Mouse (Mus musculus): ENCODE results near the gene Chn2.

GRCm38 (mm10) chr6:54008448-54009120 lies 30.8 kb upstream of the Chn2 start:
- TF ChIP-seq POLR2A (IDR thresholded peaks at IDR 0.05; ENCODE audit: borderline replicate concordance, extremely low read depth, insufficient read depth, insufficient read length, poor library complexity, severe bottlenecking) (no peak), CTCF (IDR thresholded peaks at IDR 0.05; ENCODE audit: borderline replicate concordance, extremely low read depth, insufficient read depth, insufficient read length) (no peak)
